Mouse (Mus musculus): ENCODE measurements at regions not wholly inside any gene's neighbourhood (a gene's known extent, or its start where the extent isn't known, plus 50 kb on each side); places are given as distances from the start of the nearest gene placed in this dataset.
"Not testable (repeated sequence)": the region's sequence is repeated elsewhere in the genome, so short reads cannot be mapped to it uniquely, and the experiment has no call there.

- no peak for ATAC-seq
Measured at GRCm38 (mm10) chr13:52127751-52128150, 281.3 kb downstream of the Gadd45g start.

GRCm38 (mm10) chr13:52129466-52129865 is 283.0 kb downstream of the Gadd45g start:
- H3K27me3 ChIP-seq (replicated peaks; ENCODE audit: control insufficient read depth, insufficient read depth, low read length), result no peaks in the 10 kb centered on the region
- H3K9ac ChIP-seq (ENCODE audit: low read depth, low read length), result no peak overlapping the region
- no peak for ATAC-seq
- H3K4me3 ChIP-seq (ENCODE audit: low read length), result no peak overlapping the region
- H3K27ac ChIP-seq (ENCODE audit: low read depth, low read length), result no peak overlapping the region
- H3K4me2 ChIP-seq (ENCODE audit: low read length), result no peak overlapping the region
- no peaks in the 10 kb centered on the region for H3K4me1 ChIP-seq (ENCODE audit: control insufficient read depth, insufficient read depth, low read depth, low read length)
- no peaks in the 10 kb centered on the region for H3K36me3 ChIP-seq (ENCODE audit: control insufficient read depth, insufficient read depth, low read length)
- H3K9me3 ChIP-seq (ENCODE audit: control insufficient read depth, low read length), result peaks cover 3% of the 10 kb centered on the region; the same call in 1 of the 2 replicates
- 89% methylated on average over 4 of the region's 4 CpGs for WGBS

More at GRCm38 (mm10) chr13:52127751-52128150, 281.3 kb downstream of the Gadd45g start:
- H3K27me3 ChIP-seq (replicated peaks; ENCODE audit: control insufficient read depth, insufficient read depth, low read length), result no peaks in the 10 kb centered on the region
- WGBS, result 80% methylated on average over 9 of the region's 9 CpGs
- no peak overlapping the region for H3K4me2 ChIP-seq (ENCODE audit: low read length)
- no peaks in the 10 kb centered on the region for H3K36me3 ChIP-seq (ENCODE audit: control insufficient read depth, insufficient read depth, low read length)
- H3K9ac ChIP-seq (ENCODE audit: low read depth, low read length), result no peak overlapping the region
- H3K4me1 ChIP-seq (ENCODE audit: control insufficient read depth, insufficient read depth, low read depth, low read length), result no peaks in the 10 kb centered on the region
- H3K27ac ChIP-seq (ENCODE audit: low read depth, low read length), result no peak overlapping the region
- peaks cover 3% of the 10 kb centered on the region; the same call in 1 of the 2 replicates for H3K9me3 ChIP-seq (ENCODE audit: control insufficient read depth, low read length)
- no peak overlapping the region for H3K4me3 ChIP-seq (ENCODE audit: low read length)

GRCm38 (mm10) chr13:52133202-52133601 is 286.7 kb downstream of the Gadd45g start:
- H3K4me3 ChIP-seq (ENCODE audit: low read length), result no peak overlapping the region
- no peaks in the 10 kb centered on the region for H3K36me3 ChIP-seq (ENCODE audit: control insufficient read depth, insufficient read depth, low read length)
- H3K9me3 ChIP-seq (ENCODE audit: control insufficient read depth, low read length), result peaks cover 3% of the 10 kb centered on the region; the same call in 1 of the 2 replicates
- no peaks in the 10 kb centered on the region for H3K4me1 ChIP-seq (ENCODE audit: control insufficient read depth, insufficient read depth, low read depth, low read length)
- no peak for ATAC-seq
- H3K4me2 ChIP-seq (ENCODE audit: low read length), result no peak overlapping the region
- H3K9ac ChIP-seq (ENCODE audit: low read depth, low read length), result no peak overlapping the region
- 52% methylated on average over 3 of the region's 3 CpGs for WGBS
- no peak overlapping the region for H3K27ac ChIP-seq (ENCODE audit: low read depth, low read length)
- no peaks in the 10 kb centered on the region for H3K27me3 ChIP-seq (replicated peaks; ENCODE audit: control insufficient read depth, insufficient read depth, low read length)

- Histone ChIP-seq H3K4me1 (ENCODE audit: control insufficient read depth, insufficient read depth, low read depth, low read length) (peaks cover 3% of the 10 kb centered on the region), H3K9me3 (ENCODE audit: control insufficient read depth, low read length) (no peaks in the 10 kb centered on the region), H3K27ac (ENCODE audit: low read depth, low read length) (no peak overlapping the region), H3K36me3 (ENCODE audit: control insufficient read depth, insufficient read depth, low read length) (no peaks in the 10 kb centered on the region), H3K27me3 (replicated peaks; ENCODE audit: control insufficient read depth, insufficient read depth, low read length) (no peaks in the 10 kb centered on the region), H3K4me3 (ENCODE audit: low read length) (no peak overlapping the region), H3K4me2 (ENCODE audit: low read length) (no peak overlapping the region), H3K9ac (ENCODE audit: low read depth, low read length) (no peak overlapping the region)
- 78% methylated on average over 6 of the region's 6 CpGs for WGBS
- ATAC-seq, result no peak
Measured at GRCm38 (mm10) chr13:52138331-52138945, 292.0 kb downstream of the Gadd45g start.

- no peaks in the 10 kb centered on the region for H3K9me3 ChIP-seq (ENCODE audit: control insufficient read depth, low read length)
- no peaks in the 10 kb centered on the region for H3K36me3 ChIP-seq (ENCODE audit: control insufficient read depth, insufficient read depth, low read length)
- no peak overlapping the region for H3K27ac ChIP-seq (ENCODE audit: low read depth, low read length)
- H3K4me2 ChIP-seq (ENCODE audit: low read length), result peak overlapping the region; percentile 27
- 36% methylated on average over 15 of the region's 15 CpGs for WGBS
- peaks cover 3% of the 10 kb centered on the region for H3K4me1 ChIP-seq (ENCODE audit: control insufficient read depth, insufficient read depth, low read depth, low read length)
- no peak overlapping the region for H3K4me3 ChIP-seq (ENCODE audit: low read length)
- no peaks in the 10 kb centered on the region for H3K27me3 ChIP-seq (replicated peaks; ENCODE audit: control insufficient read depth, insufficient read depth, low read length)
- ATAC-seq, result no peak
- H3K9ac ChIP-seq (ENCODE audit: low read depth, low read length), result no peak overlapping the region
Measured at GRCm38 (mm10) chr13:52139140-52139809, 292.8 kb downstream of the Gadd45g start.

- 62% methylated on average over 6 of the region's 6 CpGs for WGBS
Measured at GRCm38 (mm10) chr13:52140221-52140620, 293.7 kb downstream of the Gadd45g start.

GRCm38 (mm10) chr13:52144066-52144465 is 297.6 kb downstream of the Gadd45g start:
- not testable (repeated sequence) for H3K27me3 ChIP-seq (replicated peaks; ENCODE audit: control insufficient read depth, insufficient read depth, low read length); H3K9me3 ChIP-seq (ENCODE audit: control insufficient read depth, low read length); H3K4me2 ChIP-seq (ENCODE audit: low read length); H3K4me1 ChIP-seq (ENCODE audit: control insufficient read depth, insufficient read depth, low read depth, low read length); H3K27ac ChIP-seq (ENCODE audit: low read depth, low read length); H3K4me3 ChIP-seq (ENCODE audit: low read length); H3K36me3 ChIP-seq (ENCODE audit: control insufficient read depth, insufficient read depth, low read length); H3K9ac ChIP-seq (ENCODE audit: low read depth, low read length); ATAC-seq
- WGBS, result 79% methylated on average over 1 of the region's 1 CpGs

More at GRCm38 (mm10) chr13:52140221-52140620, 293.7 kb downstream of the Gadd45g start:
- Histone ChIP-seq H3K27me3 (replicated peaks; ENCODE audit: control insufficient read depth, insufficient read depth, low read length) (no peaks in the 10 kb centered on the region), H3K4me3 (ENCODE audit: low read length) (no peak overlapping the region), H3K4me1 (ENCODE audit: control insufficient read depth, insufficient read depth, low read depth, low read length) (peaks cover 3% of the 10 kb centered on the region), H3K9me3 (ENCODE audit: control insufficient read depth, low read length) (no peaks in the 10 kb centered on the region), H3K4me2 (ENCODE audit: low read length) (no peak overlapping the region), H3K27ac (ENCODE audit: low read depth, low read length) (no peak overlapping the region), H3K36me3 (ENCODE audit: control insufficient read depth, insufficient read depth, low read length) (no peaks in the 10 kb centered on the region), H3K9ac (ENCODE audit: low read depth, low read length) (no peak overlapping the region)
- 0 out of 2 replicates have a peak, but pooled peaks have one; percentile 24 for ATAC-seq

GRCm38 (mm10) chr13:52145926-52146325 is 299.4 kb downstream of the Gadd45g start:
- ATAC-seq, result no peak
- H3K4me3 ChIP-seq (ENCODE audit: low read length), result no peak overlapping the region
- H3K27me3 ChIP-seq (replicated peaks; ENCODE audit: control insufficient read depth, insufficient read depth, low read length), result no peaks in the 10 kb centered on the region
- no peak overlapping the region for H3K9ac ChIP-seq (ENCODE audit: low read depth, low read length)
- 84% methylated on average over 5 of the region's 5 CpGs for WGBS
- no peaks in the 10 kb centered on the region for H3K36me3 ChIP-seq (ENCODE audit: control insufficient read depth, insufficient read depth, low read length)
- no peak overlapping the region for H3K4me2 ChIP-seq (ENCODE audit: low read length)
- H3K27ac ChIP-seq (ENCODE audit: low read depth, low read length), result no peak overlapping the region
- no peaks in the 10 kb centered on the region; the same call in 1 of the 2 replicates for H3K9me3 ChIP-seq (ENCODE audit: control insufficient read depth, low read length)
- H3K4me1 ChIP-seq (ENCODE audit: control insufficient read depth, insufficient read depth, low read depth, low read length), result no peaks in the 10 kb centered on the region

GRCm38 (mm10) chr13:52150281-52150680 is 303.8 kb downstream of the Gadd45g start:
- no peak overlapping the region for H3K4me2 ChIP-seq (ENCODE audit: low read length)
- no peaks in the 10 kb centered on the region for H3K36me3 ChIP-seq (ENCODE audit: control insufficient read depth, insufficient read depth, low read length)
- no peaks in the 10 kb centered on the region; the same call in 1 of the 2 replicates for H3K9me3 ChIP-seq (ENCODE audit: control insufficient read depth, low read length)
- 81% methylated on average over 8 of the region's 8 CpGs for WGBS
- peaks cover 13% of the 10 kb centered on the region for H3K4me1 ChIP-seq (ENCODE audit: control insufficient read depth, insufficient read depth, low read depth, low read length)
- H3K4me3 ChIP-seq (ENCODE audit: low read length), result no peak overlapping the region
- ATAC-seq, result no peak
- no peak overlapping the region for H3K9ac ChIP-seq (ENCODE audit: low read depth, low read length)
- no peaks in the 10 kb centered on the region for H3K27me3 ChIP-seq (replicated peaks; ENCODE audit: control insufficient read depth, insufficient read depth, low read length)
- H3K27ac ChIP-seq (ENCODE audit: low read depth, low read length), result no peak overlapping the region

All from hindbrain, embryonic 16.5 days (tissue).